Mouse (Mus musculus): Measurements from ENCODE around the gene Pigc. TPM values are rescaled to one million over a fixed set of nuclear protein-coding genes. Genes with fewer than 3 reads are reported as not detected.

The Pigc gene
- polyA plus RNA-seq, 1 experiment, result 10.2 TPM

DNA sequence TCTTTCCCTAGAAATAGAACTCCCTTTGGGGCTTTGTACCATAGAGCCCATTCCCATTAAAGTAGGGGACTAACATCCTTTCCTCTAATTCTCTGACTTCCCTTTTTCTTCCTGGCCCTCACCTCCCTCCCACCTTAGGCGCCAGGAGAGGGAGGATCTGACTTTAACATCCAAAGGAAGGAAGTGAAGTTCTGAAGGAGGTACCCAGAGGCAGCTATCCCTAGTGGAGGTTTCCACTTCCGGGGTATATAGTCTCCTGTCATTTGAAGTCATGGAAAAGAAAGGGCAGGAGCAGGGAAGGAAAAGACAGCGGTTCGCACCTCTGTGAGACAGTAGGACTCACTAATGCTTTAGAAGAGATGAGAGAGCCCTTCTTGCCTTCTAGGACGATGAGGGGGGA, 30.4 kb downstream of the Pigc start:
- no peak for TF ChIP-seq POLR2A (IDR thresholded peaks at IDR 0.05; ENCODE audit: low read depth, low read length)
- no peak for TF ChIP-seq CTCF (IDR thresholded peaks at IDR 0.05; ENCODE audit: extremely low read depth, insufficient read depth, insufficient read length, insufficient replicate concordance)
- H3K27me3 ChIP-seq (ENCODE audit: control insufficient read depth, insufficient read depth, low read length), result no peaks in the 10 kb centered on the region
- no peaks in the 10 kb centered on the region for H3K36me3 ChIP-seq (ENCODE audit: control insufficient read depth, insufficient read depth, low read length)
- H3K4me1 ChIP-seq (ENCODE audit: control insufficient read depth, insufficient read depth, insufficient read length), result peaks cover 7% of the 10 kb centered on the region; the same call in 1 of the 2 replicates
- 34% methylated on average over 5 of the region's 5 CpGs for WGBS
- H3K27ac ChIP-seq (ENCODE audit: insufficient read depth, low read length), result peak overlapping the region; percentile 22; the same call in 1 of the 2 replicates
- H3K4me3 ChIP-seq (ENCODE audit: extremely low read depth, insufficient read depth, insufficient read length), result no peak overlapping the region
- DNase-seq (ENCODE audit: low read depth in 1 of 2, low spot score in 2 of 2), result no peak

DNA sequence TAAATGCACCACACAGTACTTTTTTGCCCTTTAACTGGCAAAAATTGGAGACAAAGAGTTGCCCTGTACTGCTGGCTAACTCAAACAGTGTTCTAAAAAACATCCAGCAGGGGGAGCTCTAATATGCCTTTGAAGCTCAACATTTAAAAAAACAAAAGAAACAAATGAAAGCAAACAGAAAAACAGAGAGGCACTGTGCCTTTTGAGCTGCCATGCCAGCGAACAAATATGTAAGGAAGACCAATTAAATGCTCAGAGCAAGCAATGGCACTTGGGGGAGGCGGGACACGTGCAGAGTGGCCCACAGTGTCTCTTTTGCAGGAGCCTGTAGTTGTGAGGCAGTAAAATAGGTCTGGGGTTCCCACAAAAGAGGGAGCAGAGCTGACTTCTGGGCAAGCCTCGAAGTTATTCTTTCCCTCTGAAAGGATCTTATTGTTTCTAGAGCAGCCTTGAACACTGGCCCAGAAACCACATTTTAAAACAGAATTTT, 30.9 kb downstream of the Pigc start:
- 9% methylated on average over 4 of the region's 4 CpGs for WGBS
- H3K27ac ChIP-seq (ENCODE audit: insufficient read depth, low read length), result no peak overlapping the region
- TF ChIP-seq CTCF (IDR thresholded peaks at IDR 0.05; ENCODE audit: extremely low read depth, insufficient read depth, insufficient read length, insufficient replicate concordance), result no peak
- no peak for TF ChIP-seq POLR2A (IDR thresholded peaks at IDR 0.05; ENCODE audit: low read depth, low read length)
- DNase-seq (ENCODE audit: low read depth in 1 of 2, low spot score in 2 of 2), result peak in 1 of 2 experiments; percentile 60
- H3K27me3 ChIP-seq (ENCODE audit: control insufficient read depth, insufficient read depth, low read length), result no peaks in the 10 kb centered on the region
- H3K4me1 ChIP-seq (ENCODE audit: control insufficient read depth, insufficient read depth, insufficient read length), result peaks cover 7% of the 10 kb centered on the region; the same call in 1 of the 2 replicates
- no peaks in the 10 kb centered on the region for H3K36me3 ChIP-seq (ENCODE audit: control insufficient read depth, insufficient read depth, low read length)
- H3K4me3 ChIP-seq (ENCODE audit: extremely low read depth, insufficient read depth, insufficient read length), result no peak overlapping the region

DNA sequence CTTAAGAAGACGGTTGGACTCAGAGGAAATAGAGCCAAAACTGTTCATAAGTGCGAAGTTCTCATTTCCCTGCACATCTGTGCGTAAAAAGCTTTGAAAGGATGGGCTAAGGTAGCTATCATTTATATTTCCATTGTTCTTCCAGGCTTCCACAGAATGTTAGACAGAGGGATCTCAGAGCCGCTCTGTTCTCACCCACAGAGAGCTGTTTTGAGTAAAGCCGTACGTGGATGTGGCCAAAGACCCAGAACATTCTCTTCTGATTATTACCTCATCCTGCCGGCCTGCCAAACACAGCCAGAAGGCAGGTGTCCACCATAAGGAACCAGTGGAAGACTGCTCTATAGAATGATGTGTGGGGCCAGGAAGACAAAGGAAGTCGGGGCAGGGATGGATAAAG, 32.3 kb downstream of the Pigc start:
- no peak for DNase-seq (ENCODE audit: low read depth in 1 of 2, low spot score in 2 of 2)

DNA sequence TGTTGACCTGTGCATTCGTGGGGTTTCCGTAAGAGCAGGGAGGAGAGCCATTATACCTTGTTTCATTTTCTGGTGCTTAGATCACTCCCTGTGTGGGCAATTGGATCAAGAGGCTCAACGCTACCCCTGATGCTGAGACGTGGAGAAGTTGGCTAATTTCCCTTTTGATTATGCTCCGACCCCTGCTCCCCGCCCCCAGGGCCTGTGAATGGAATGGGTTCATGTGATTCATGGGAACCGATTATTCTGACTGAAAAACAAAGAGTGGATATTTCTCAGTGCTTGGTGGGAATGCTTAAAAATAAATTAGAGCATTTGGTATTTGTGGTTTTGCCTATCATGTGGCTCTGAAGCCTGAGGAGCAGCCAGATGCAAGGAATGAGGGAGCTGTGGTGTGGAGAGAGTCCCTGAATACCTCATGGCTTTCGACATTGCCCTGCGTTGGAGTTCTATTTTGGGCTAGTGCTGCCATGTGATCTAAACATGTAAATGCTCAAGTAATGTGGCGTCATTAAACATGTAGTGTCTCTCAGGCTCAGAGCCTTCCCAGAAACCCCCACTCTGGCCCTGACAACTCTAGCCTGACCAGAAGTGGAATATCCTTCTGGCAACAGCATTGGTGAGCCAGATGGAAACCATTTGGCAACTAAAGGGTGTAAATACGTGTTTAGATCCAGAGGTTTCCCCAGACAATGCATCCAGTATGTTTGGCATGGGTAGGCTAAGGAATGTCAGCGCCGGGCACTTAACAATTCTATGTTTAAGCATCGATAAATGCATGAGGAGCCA, 34.9 kb downstream of the Pigc start:
- Histone ChIP-seq H3K4me1 (ENCODE audit: control insufficient read depth, insufficient read depth, insufficient read length) (peaks cover 7% of the 10 kb centered on the region; the same call in 1 of the 2 replicates), H3K27ac (ENCODE audit: insufficient read depth, low read length) (no peak overlapping the region), H3K36me3 (ENCODE audit: control insufficient read depth, insufficient read depth, low read length) (no peaks in the 10 kb centered on the region), H3K4me3 (ENCODE audit: extremely low read depth, insufficient read depth, insufficient read length) (no peak overlapping the region), H3K27me3 (ENCODE audit: control insufficient read depth, insufficient read depth, low read length) (no peaks in the 10 kb centered on the region)
- DNase-seq (ENCODE audit: low read depth in 1 of 2, low spot score in 2 of 2), result no peak
- TF ChIP-seq CTCF (IDR thresholded peaks at IDR 0.05; ENCODE audit: extremely low read depth, insufficient read depth, insufficient read length, insufficient replicate concordance), result no peak
- no peak for TF ChIP-seq POLR2A (IDR thresholded peaks at IDR 0.05; ENCODE audit: low read depth, low read length)
- 71% methylated on average over 14 of the region's 14 CpGs for WGBS

More for the DNA sequence above, 32.3 kb downstream of the Pigc start:
- no peaks in the 10 kb centered on the region for H3K36me3 ChIP-seq (ENCODE audit: control insufficient read depth, insufficient read depth, low read length)
- H3K27me3 ChIP-seq (ENCODE audit: control insufficient read depth, insufficient read depth, low read length), result no peaks in the 10 kb centered on the region
- H3K27ac ChIP-seq (ENCODE audit: insufficient read depth, low read length), result no peak overlapping the region
- 83% methylated on average over 8 of the region's 8 CpGs for WGBS
- H3K4me1 ChIP-seq (ENCODE audit: control insufficient read depth, insufficient read depth, insufficient read length), result peaks cover 7% of the 10 kb centered on the region; the same call in 1 of the 2 replicates
- no peak for TF ChIP-seq POLR2A (IDR thresholded peaks at IDR 0.05; ENCODE audit: low read depth, low read length)
- no peak for TF ChIP-seq CTCF (IDR thresholded peaks at IDR 0.05; ENCODE audit: extremely low read depth, insufficient read depth, insufficient read length, insufficient replicate concordance)
- H3K4me3 ChIP-seq (ENCODE audit: extremely low read depth, insufficient read depth, insufficient read length), result no peak overlapping the region

DNA sequence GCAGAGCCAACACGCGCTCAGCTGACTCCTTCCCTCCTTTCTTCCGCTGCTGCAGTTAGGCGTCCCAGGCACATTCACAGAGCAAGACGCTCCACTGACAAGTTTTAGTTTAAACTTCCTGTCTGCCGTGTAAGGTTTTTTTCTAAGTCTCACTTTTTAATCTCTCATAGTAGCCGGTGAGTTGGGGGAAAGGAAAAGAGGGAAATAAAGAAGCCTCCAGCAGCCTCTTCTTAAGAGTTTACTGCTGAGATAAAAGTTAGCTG, 35.5 kb downstream of the Pigc start:
- no peaks in the 10 kb centered on the region for H3K27me3 ChIP-seq (ENCODE audit: control insufficient read depth, insufficient read depth, low read length)
- H3K4me3 ChIP-seq (ENCODE audit: extremely low read depth, insufficient read depth, insufficient read length), result no peak overlapping the region
- TF ChIP-seq POLR2A (IDR thresholded peaks at IDR 0.05; ENCODE audit: low read depth, low read length), result no peak
- TF ChIP-seq CTCF (IDR thresholded peaks at IDR 0.05; ENCODE audit: extremely low read depth, insufficient read depth, insufficient read length, insufficient replicate concordance), result no peak
- H3K27ac ChIP-seq (ENCODE audit: insufficient read depth, low read length), result 0 out of 2 replicates have a peak overlapping the region, but pooled peaks have one; percentile 37
- H3K4me1 ChIP-seq (ENCODE audit: control insufficient read depth, insufficient read depth, insufficient read length), result peaks cover 1% of the 10 kb centered on the region; the same call in 1 of the 2 replicates
- DNase-seq (ENCODE audit: low read depth in 1 of 2, low spot score in 2 of 2), result no peak
- no peaks in the 10 kb centered on the region for H3K36me3 ChIP-seq (ENCODE audit: control insufficient read depth, insufficient read depth, low read length)
- 18% methylated on average over 7 of the region's 7 CpGs for WGBS

DNA sequence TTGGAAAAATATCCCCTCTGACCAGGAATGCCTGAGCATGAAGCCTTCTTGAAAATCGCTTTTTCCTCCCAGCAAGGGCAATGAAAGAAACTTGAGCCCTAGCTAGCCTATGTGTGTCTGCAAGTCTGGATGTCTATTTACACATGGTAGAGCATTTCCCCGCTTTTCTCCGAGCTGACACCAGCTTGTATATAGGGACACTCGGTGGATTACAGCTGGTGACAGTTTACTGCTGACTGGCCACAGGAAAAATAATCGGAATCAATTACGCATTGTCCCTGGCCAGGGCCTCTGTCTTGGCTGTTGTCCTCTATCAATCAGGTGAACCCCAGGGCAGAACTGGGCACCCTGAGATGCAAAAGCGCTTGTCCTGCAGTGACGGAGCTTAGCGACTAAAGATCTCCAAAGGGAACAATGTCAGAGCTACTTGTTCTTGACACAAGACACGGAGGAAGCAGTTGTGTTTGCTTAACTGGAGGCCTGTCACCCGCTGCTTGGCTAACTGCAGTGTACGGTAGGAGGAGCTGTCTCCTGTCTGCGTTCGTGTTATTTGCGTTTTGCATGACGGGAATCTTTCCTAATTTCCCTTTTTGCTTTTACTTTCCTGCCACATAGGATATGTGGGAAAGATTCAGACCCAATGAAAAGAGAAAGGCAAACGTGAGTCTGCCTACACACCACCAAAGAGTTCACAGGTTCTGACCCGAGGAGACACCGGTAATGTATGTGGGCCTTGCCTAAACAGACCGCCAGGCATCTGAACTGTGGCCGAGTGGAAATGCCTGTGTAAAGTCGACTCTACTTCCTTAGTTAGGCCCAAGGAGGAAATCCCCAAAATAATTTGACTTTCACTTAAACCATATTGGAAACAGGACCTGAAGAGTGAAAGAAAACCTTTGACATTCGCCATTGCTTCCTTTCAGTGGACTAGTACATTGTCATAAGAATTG, 36.1 kb downstream of the Pigc start:
- no peaks in the 10 kb centered on the region; the same call in 1 of the 2 replicates for H3K4me1 ChIP-seq (ENCODE audit: control insufficient read depth, insufficient read depth, insufficient read length)
- H3K4me3 ChIP-seq (ENCODE audit: extremely low read depth, insufficient read depth, insufficient read length), result peak overlapping the region; percentile 33; the same call in 1 of the 2 replicates
- no peaks in the 10 kb centered on the region for H3K27me3 ChIP-seq (ENCODE audit: control insufficient read depth, insufficient read depth, low read length)
- H3K27ac ChIP-seq (ENCODE audit: insufficient read depth, low read length), result peak overlapping the region; percentile 41
- TF ChIP-seq CTCF (IDR thresholded peaks at IDR 0.05; ENCODE audit: extremely low read depth, insufficient read depth, insufficient read length, insufficient replicate concordance) (no peak), POLR2A (IDR thresholded peaks at IDR 0.05; ENCODE audit: low read depth, low read length) (no peak)
- no peaks in the 10 kb centered on the region for H3K36me3 ChIP-seq (ENCODE audit: control insufficient read depth, insufficient read depth, low read length)
- peak in 1 of 2 experiments; percentile 17 for DNase-seq (ENCODE audit: low read depth in 1 of 2, low spot score in 2 of 2)
- 38% methylated on average over 23 of the region's 23 CpGs for WGBS
